Mouse (Mus musculus): ENCODE results near the gene Sox5. TPM values are rescaled to one million over a fixed set of nuclear protein-coding genes. Genes with fewer than 3 reads are reported as not detected.

Sox5 gene
- total RNA-seq, 2 experiments from 2014 or later: 15.5 to 16.1 TPM

- no peak for DNase-seq (ENCODE audit: low spot score in 2 of 2)
Measured at GRCm38 (mm10) chr6:143867029-143867428, 914.7 kb downstream of the Sox5 start.

GRCm38 (mm10) chr6:143866566-143866965, 915.2 kb downstream of the Sox5 start:
- DNase-seq (ENCODE audit: low spot score in 2 of 2): no peak

GRCm38 (mm10) chr6:143862611-143863110, 919.1 kb downstream of the Sox5 start:
- DNase-seq (ENCODE audit: low spot score in 2 of 2): no peak

- no peak for DNase-seq (ENCODE audit: low spot score in 2 of 2)
Measured at GRCm38 (mm10) chr6:143860036-143860435, 921.7 kb downstream of the Sox5 start.

GRCm38 (mm10) chr6:143859535-143859934, 922.2 kb downstream of the Sox5 start:
- DNase-seq (ENCODE audit: low spot score in 2 of 2): no peak

- no peak for DNase-seq (ENCODE audit: low spot score in 2 of 2)
Measured at GRCm38 (mm10) chr6:143858551-143858950, 923.2 kb downstream of the Sox5 start.

- DNase-seq (ENCODE audit: low spot score in 2 of 2): no peak
Measured at GRCm38 (mm10) chr6:143857376-143857775, 924.4 kb downstream of the Sox5 start.

- DNase-seq (ENCODE audit: low spot score in 2 of 2): no peak
Measured at GRCm38 (mm10) chr6:143855421-143855820, 926.4 kb downstream of the Sox5 start.

GRCm38 (mm10) chr6:143854031-143854430, 927.7 kb downstream of the Sox5 start:
- no peak for DNase-seq (ENCODE audit: low spot score in 2 of 2)

- DNase-seq (ENCODE audit: low spot score in 2 of 2): no peak
Measured at GRCm38 (mm10) chr6:143845761-143846160, 936.0 kb downstream of the Sox5 start.

GRCm38 (mm10) chr6:143844701-143844970, 937.1 kb downstream of the Sox5 start:
- no peak for DNase-seq (ENCODE audit: low spot score in 2 of 2)

- no peak for DNase-seq (ENCODE audit: low spot score in 2 of 2)
Measured at GRCm38 (mm10) chr6:143843933-143844700, 937.7 kb downstream of the Sox5 start.

- no peak for DNase-seq (ENCODE audit: low spot score in 2 of 2)
Measured at GRCm38 (mm10) chr6:143841954-143842353, 939.8 kb downstream of the Sox5 start.

GRCm38 (mm10) chr6:143841109-143841638, 940.6 kb downstream of the Sox5 start:
- no peak for DNase-seq (ENCODE audit: low spot score in 2 of 2)

- DNase-seq (ENCODE audit: low spot score in 2 of 2): no peak
Measured at GRCm38 (mm10) chr6:143838384-143839076, 943.2 kb downstream of the Sox5 start.

- DNase-seq (ENCODE audit: low spot score in 2 of 2): no peak
Measured at GRCm38 (mm10) chr6:143835331-143835730, 946.4 kb downstream of the Sox5 start.

- no peak for DNase-seq (ENCODE audit: low spot score in 2 of 2)
Measured at GRCm38 (mm10) chr6:143833986-143834385, 947.8 kb downstream of the Sox5 start.

GRCm38 (mm10) chr6:143833182-143833558, 948.6 kb downstream of the Sox5 start:
- DNase-seq (ENCODE audit: low spot score in 2 of 2): no peak

- no peak for DNase-seq (ENCODE audit: low spot score in 2 of 2)
Measured at GRCm38 (mm10) chr6:143832483-143833181, 949.1 kb downstream of the Sox5 start.

- no peak for DNase-seq (ENCODE audit: low spot score in 2 of 2)
Measured at GRCm38 (mm10) chr6:143831246-143831645, 950.5 kb downstream of the Sox5 start.

- no peak for DNase-seq (ENCODE audit: low spot score in 2 of 2)
Measured at GRCm38 (mm10) chr6:143830131-143830530, 951.6 kb downstream of the Sox5 start.

- DNase-seq (ENCODE audit: low spot score in 2 of 2): no peak
Measured at GRCm38 (mm10) chr6:143826786-143827185, 955.0 kb downstream of the Sox5 start.

Measured in adrenal gland, postnatal 4 days (tissue).